Mouse (Mus musculus): ENCODE measurements around the gene Vmn2r20. TPM values are rescaled to one million over a fixed set of nuclear protein-coding genes. Genes with fewer than 3 reads are reported as not detected.
"Not testable (repeated sequence)": the region's sequence is repeated elsewhere in the genome, so short reads cannot be mapped to it uniquely, and the experiment has no call there.

Vmn2r20 gene
- polyA plus RNA-seq (2012; rRNA removed) = not detected in 2 replicates

DNA sequence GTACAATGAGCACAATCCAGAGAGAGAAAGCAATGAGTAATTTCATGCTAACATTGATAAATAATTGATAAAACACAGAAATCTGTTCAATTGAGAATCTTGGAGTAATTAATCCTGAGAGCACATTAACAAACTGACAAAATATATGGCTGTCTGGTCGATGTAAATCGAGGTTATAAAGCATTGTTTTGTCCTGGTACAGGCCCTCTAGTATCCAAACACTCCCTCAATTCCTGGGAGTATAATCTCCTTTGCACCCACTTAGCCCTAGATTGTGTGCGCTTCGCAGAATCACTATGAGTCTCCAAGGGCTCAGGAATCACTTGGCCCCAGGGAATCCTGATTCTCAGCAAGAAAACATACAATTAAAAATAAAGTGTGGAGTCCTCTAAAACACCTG lies at the start of gene Vmn2r20:
Gene Vmn2r20 (minus strand): TSS at position 101 of the 400 bp plus-strand sequence.
- DNase-seq (ENCODE audit: low read depth) = not testable (repeated sequence)

DNA sequence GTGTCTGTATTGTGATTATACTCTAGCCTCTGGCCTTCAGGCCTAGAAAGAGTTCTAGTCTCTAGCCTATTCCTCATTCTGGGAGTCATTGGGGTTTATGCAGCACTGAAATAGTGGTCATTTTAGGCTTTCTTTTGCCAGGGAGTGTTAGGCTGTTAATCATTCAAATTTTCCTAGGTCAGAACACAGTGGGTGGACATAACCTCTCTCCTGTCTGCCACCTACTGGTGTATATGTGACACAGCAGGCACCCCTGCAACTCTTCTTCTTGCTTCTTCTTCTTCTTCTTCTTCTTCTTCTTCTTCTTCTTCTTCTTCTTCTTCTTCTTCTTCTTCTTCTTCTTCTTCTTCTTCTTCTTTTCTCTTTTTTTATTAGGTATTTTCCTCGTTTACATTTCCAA lies 6.5 kb upstream of the Vmn2r20 start:
- not testable (repeated sequence) for DNase-seq (ENCODE audit: low read depth)

DNA sequence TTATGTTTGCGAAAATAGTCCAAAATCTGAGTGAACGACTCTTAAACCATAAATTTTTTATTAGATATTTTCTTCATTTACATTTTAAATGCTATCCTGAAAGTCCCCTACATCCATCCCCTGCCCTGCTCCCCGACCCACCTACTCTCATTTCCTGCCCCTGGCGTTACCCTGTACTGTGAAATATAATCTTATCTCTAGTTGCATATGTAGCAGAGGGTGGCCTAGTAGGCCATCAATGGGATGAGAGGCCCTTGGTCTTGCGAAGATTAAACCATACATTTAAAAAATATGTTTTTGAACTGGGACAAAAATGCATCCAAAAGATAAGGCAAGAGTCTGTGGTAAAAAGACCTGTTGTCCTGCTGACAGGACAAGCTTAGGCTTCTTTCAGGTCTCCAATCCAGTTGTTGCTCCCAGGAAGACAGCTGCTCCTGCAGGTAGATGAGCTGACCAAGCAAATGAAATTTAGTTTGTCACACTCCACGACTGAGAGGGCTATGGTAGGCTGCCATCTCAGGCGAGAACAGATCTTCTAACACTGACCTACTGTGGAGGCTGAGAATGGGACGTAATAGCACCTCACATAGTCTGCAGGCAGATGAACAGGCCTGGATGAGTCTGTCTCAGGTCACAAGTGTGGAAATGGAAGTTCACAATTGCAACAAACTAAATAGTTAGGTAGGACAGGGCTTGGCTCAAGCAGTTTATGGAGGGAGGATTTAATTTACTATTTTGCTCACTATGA lies 10.8 kb downstream of the Vmn2r20 start:
- DNase-seq (ENCODE audit: low read depth) = not testable (repeated sequence)

DNA sequence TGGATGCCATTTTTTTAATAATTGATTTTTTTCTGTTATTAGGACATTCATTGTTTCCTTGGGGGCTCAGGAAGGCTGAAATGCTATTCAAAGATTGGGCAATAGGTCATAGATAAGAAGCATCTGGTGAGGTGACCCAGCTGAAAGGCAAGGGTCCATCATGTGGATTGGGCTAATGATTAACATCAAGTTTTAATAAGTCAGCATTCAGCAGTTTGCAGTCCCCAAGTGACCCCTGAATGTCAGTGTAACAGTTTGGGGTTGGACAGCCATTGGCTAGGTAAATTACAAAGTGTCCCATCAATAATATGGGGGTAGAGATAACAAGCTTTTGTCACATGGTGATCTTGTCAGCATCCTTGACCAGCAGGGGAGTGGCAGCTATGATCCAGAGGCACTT lies 29.1 kb downstream of the Vmn2r20 start:
- not testable (repeated sequence) for DNase-seq (ENCODE audit: low read depth)

DNA sequence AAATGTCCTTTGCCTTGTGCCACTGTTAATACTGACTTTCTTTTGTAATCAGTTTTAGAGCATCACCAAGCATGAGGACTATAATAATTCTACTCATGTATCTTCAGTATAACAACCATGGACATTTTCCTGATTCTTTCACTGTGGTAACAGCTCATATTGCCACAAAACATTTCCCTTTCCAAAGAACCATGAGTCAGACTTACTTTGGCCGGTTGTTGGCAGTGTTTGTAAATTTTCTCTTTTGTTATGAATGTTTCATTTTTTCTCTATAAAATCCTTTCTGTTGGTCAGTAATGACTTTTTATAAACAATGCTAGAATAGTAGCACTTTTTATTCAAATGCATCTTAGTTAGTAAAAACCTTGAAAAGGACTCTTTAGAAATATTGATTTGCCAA lies 71.8 kb downstream of the Vmn2r20 start:
- DNase-seq (ENCODE audit: low read depth) = no peak

DNA sequence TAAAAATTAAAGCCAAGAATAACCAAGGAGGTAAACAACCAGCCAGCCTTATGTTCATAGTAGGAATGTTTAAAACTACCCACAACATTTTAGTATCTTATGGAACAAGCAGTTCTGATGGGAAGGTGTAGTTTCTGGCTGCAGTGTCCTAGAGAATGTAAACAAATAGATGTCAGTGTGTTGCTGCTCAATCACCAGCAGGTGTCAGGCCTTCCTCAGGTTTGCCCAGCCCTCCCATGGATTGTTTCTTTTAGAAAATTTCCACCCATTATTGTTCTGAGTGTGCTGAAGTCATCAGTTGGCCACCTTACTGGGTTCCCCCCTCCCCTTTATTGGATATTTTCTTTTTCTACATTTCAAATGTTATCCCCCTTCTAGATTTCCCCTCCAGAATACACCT lies 77.8 kb downstream of the Vmn2r20 start:
- DNase-seq (ENCODE audit: low read depth) = no peak

DNA sequence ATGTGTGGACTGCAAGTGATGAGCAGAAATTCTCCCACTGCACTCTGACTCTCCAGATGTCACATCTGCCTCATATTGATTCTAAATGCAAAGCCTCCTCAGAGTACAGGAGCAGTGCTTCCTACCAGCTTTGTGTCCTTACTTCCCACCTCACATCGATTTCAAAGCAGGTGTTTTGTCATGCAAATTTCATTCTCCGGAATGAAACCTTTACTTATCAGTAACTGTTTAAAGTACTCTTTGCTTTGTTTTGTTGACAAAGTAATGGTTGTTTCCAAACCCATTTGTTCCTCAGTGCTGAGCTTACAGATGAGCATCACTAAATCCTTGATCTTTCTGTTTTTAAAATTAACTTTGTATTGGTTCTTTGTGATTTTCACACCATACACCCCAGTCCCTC lies 85.4 kb downstream of the Vmn2r20 start:
- DNase-seq (ENCODE audit: low read depth) = no peak

Other genes with a start within 250 kb of the Vmn2r20 start
- gene Clec4b2, start 245.2 kb downstream of the Vmn2r20 start, polyA plus RNA-seq (2012; rRNA removed) = not detected in 2 replicates
- gene Clec4n, start 188.3 kb downstream of the Vmn2r20 start, polyA plus RNA-seq (2012; rRNA removed) = 1.5 and 1.6 TPM in 2 replicates
- 0.49 and 0.53 TPM in 2 replicates for gene Clec4d, start 156.0 kb downstream of the Vmn2r20 start, polyA plus RNA-seq (2012; rRNA removed)
- gene Clec4e, start 128.2 kb downstream of the Vmn2r20 start, polyA plus RNA-seq (2012; rRNA removed) = 0.10 and 0.28 TPM in 2 replicates
- gene Vmn2r19, start 109.8 kb downstream of the Vmn2r20 start, polyA plus RNA-seq (2012; rRNA removed) = not detected in 2 replicates
- not detected in 2 replicates for gene Vmn2r21, start 115.3 kb upstream of the Vmn2r20 start, polyA plus RNA-seq (2012; rRNA removed)
- not detected in 2 replicates for gene Vmn2r22, start 232.6 kb upstream of the Vmn2r20 start, polyA plus RNA-seq (2012; rRNA removed)

Data from gonadal fat pad, adult 2 months (tissue).